Comparison of ENCODE assay signal across 26 mouse cellular contexts in the genomic region with DNA sequence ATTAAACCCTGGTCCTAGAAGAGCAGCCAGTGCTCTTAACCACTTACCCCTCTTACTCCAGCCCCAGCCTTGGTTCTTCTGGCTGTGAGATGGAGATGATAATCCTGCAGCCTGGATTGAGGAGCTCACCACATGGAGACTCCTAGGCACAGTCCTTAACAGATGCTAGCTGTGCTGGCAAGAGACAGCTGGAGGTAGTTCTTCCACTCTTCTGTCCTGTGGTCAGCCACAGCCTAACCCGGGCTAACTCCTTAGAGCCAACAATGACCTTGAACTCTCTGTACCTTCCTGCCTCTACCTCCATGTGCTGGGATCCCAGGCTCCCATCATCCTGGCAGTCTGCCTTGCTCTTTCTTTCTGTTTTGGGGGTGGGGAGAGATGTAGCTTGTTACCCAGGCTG. TPM values are rescaled to one million over a fixed set of nuclear protein-coding genes. Genes with fewer than 3 reads are reported as not detected.
DNase-seq lines count a peak whose midpoint lies in the region; ATAC-seq and TF ChIP-seq lines count a peak whose summit lies in the region.
"Had no signal": no experiment of that assay in that cellular context is flagged by ENCODE, and none has a peak within 500 bp of the region (broad histone marks: within the 10 kb centered on the region; RNA-seq: fewer than 3 reads in every experiment).

No protein-coding gene starts in this region.

- no peak for DNase-seq in heart, adult 2 months
- no peak for DNase-seq in heart, adult 18-20 months
- no peak for DNase-seq in heart, adult 8-10 months (ENCODE audit: low spot score)
- no peak for DNase-seq in testis, postnatal 14 days (ENCODE audit: low spot score)
- DNase-seq in ovary, postnatal 10 days (ENCODE audit: low spot score) = no peak
- DNase-seq: adrenal gland, postnatal 10 days; cerebellum, adult 18-20 months; cerebellum, postnatal 14 days; kidney, adult 18-20 months; layer of hippocampus, adult 9-11 months; lung, adult 2 months; lung, postnatal 14 days; right cerebral cortex, postnatal 14 days had no signal

- no peaks in the 10 kb centered on the region for H3K27me3 ChIP-seq in heart, adult 2 months (ENCODE audit: control insufficient read depth, insufficient read depth, low read length)
- H3K27me3 ChIP-seq in heart, embryonic 16.5 days (ENCODE audit: control insufficient read depth, insufficient read depth, low read length) = no peaks in the 10 kb centered on the region
- H3K27me3 ChIP-seq in testis, adult 2 months (ENCODE audit: control insufficient read depth, insufficient read depth, low read length) = no peaks in the 10 kb centered on the region
- H3K27me3 ChIP-seq: CH12.LX; forebrain, embryonic 15.5 days had no signal

- no peaks in the 10 kb centered on the region for H3K9me3 ChIP-seq in heart, embryonic 16.5 days (replicated peaks; ENCODE audit: control insufficient read depth, low read length)
- H3K9me3 ChIP-seq: forebrain, embryonic 15.5 days had no signal

- H3K4me2 ChIP-seq in heart, embryonic 16.5 days (ENCODE audit: low read depth, low read length) = peak overlapping the region; percentile 40
- H3K4me2 ChIP-seq: forebrain, embryonic 15.5 days; hindbrain, embryonic 14.5 days; midbrain, embryonic 11.5 days had no signal

- peaks cover 1% of the 10 kb centered on the region; the same call in 1 of the 2 replicates for H3K4me1 ChIP-seq in heart, adult 2 months (ENCODE audit: control insufficient read depth, insufficient read depth, low read length)
- peaks cover 9% of the 10 kb centered on the region for H3K4me1 ChIP-seq in heart, embryonic 16.5 days (ENCODE audit: control insufficient read depth, insufficient read depth, low read length)
- peaks cover 7% of the 10 kb centered on the region for H3K4me1 ChIP-seq in testis, adult 2 months (ENCODE audit: control insufficient read depth, insufficient read depth, low read length)

- no peak for TF ChIP-seq POLR2A in heart, adult 2 months (IDR thresholded peaks at IDR 0.05; ENCODE audit: insufficient read depth, low read depth, low read length)
- TF ChIP-seq POLR2A in testis, adult 2 months (IDR thresholded peaks at IDR 0.05; ENCODE audit: control insufficient read depth, low read depth, low read length) = no peak

- no peaks in the 10 kb centered on the region for H3K36me3 ChIP-seq in heart, adult 2 months (ENCODE audit: control insufficient read depth, insufficient read depth, low read length)
- peaks cover 34% of the 10 kb centered on the region for H3K36me3 ChIP-seq in heart, embryonic 16.5 days (ENCODE audit: control insufficient read depth, insufficient read depth)
- H3K36me3 ChIP-seq in testis, adult 2 months (ENCODE audit: control insufficient read depth, insufficient read depth, low read length) = peaks cover 4% of the 10 kb centered on the region

- no peaks in the 10 kb centered on the region; the same call in 1 of the 2 replicates for H3K79me2 ChIP-seq in heart, adult 2 months (replicated peaks; ENCODE audit: control insufficient read depth, insufficient read depth, low read length)

- no peak for TF ChIP-seq CTCF in heart, adult 2 months (IDR thresholded peaks at IDR 0.05)
- TF ChIP-seq CTCF in testis, adult 2 months (IDR thresholded peaks at IDR 0.05; ENCODE audit: control insufficient read depth, insufficient read depth, insufficient replicate concordance, low read depth, low read length) = no peak

- WGBS in heart, adult 2 months = 59% methylated on average over 1 of the region's 1 CpGs
- WGBS in heart, embryonic 16.5 days = 79% methylated on average over 1 of the region's 1 CpGs

- peak; percentile 18; the same call in 1 of the 2 replicates for ATAC-seq in heart, embryonic 16.5 days (replicated peaks; ENCODE audit: extremely low read depth, insufficient read depth, low FRiP score)
- ATAC-seq: activated CD4-positive, CD25-positive, alpha-beta regulatory T cell, adult 4 months; forebrain, embryonic 15.5 days; inflammation-experienced regulatory T-cells, adult 6 months had no signal

- H3K27ac ChIP-seq in heart, adult 2 months = peak overlapping the region; percentile 89
- peak overlapping the region; percentile 79 for H3K27ac ChIP-seq in heart, embryonic 16.5 days (ENCODE audit: low read length)
- H3K27ac ChIP-seq in testis, adult 2 months (ENCODE audit: control insufficient read depth, insufficient read depth, low read depth, low read length) = 0 out of 2 replicates have a peak overlapping the region, but pooled peaks have one; percentile 29
- H3K27ac ChIP-seq: forebrain, embryonic 15.5 days; hindbrain, embryonic 14.5 days; kidney, postnatal 0 days; left cerebral cortex, adult 2 months had no signal

- H3K9ac ChIP-seq in heart, adult 2 months (ENCODE audit: low read depth, low read length) = peak overlapping the region; percentile 11
- peak overlapping the region; percentile 16 for H3K9ac ChIP-seq in heart, embryonic 16.5 days (ENCODE audit: low read length)
- H3K9ac ChIP-seq: forebrain, embryonic 15.5 days; hindbrain, embryonic 14.5 days had no signal

- H3K4me3 ChIP-seq in heart, adult 2 months = peak overlapping the region; percentile 35
- H3K4me3 ChIP-seq in heart, embryonic 16.5 days (ENCODE audit: low read length) = peak overlapping the region; percentile 34
- H3K4me3 ChIP-seq in testis, adult 2 months (ENCODE audit: control insufficient read depth, low read depth, low read length) = no peak overlapping the region
- H3K4me3 ChIP-seq: forebrain, embryonic 15.5 days; left cerebral cortex, adult 2 months had no signal

- intact Hi-C loops in heart, adult 2 months (cut with DNase I) = no loop called here

- no peak for TF ChIP-seq EP300 in heart, adult 2 months (IDR thresholded peaks at IDR 0.05; ENCODE audit: insufficient read depth, low read depth, low read length)

RNA-seq across cellular contexts. Expression of a gene that starts 7.9 kb away (rescaled TPM):
- total RNA-seq in heart, adult 2 months (2021) = 10 to 100 TPM; 72.0 to 72.1 TPM
- 79.5 and 87.4 TPM in 2 replicates for polyA plus RNA-seq in heart, adult 2 months (2012; rRNA removed)
- total RNA-seq in heart, adult 18-20 months (2021) = 10 to 100 TPM; 63.8 to 64.7 TPM
- polyA plus RNA-seq in heart, embryonic 16.5 days (2015; fragmentation: Nextera tagmentation; extraction: Ambion mirVana) = 40.7 and 41.5 TPM in 2 replicates
- 10 to 100 TPM; 67.6 to 72.3 (median 70.8) TPM for total RNA-seq in heart, adult 8-10 months (2022)
- polyA plus RNA-seq in testis, adult 2 months (2012; rRNA removed) = 27.6 and 28.1 TPM in 2 replicates

RNA-seq across cellular contexts. Expression of a gene that starts 8.0 kb away (rescaled TPM):
- total RNA-seq in heart, adult 2 months (2021) = 10 to 100 TPM; 22.9 to 30.6 TPM
- polyA plus RNA-seq in heart, adult 2 months (2012; rRNA removed) = 54.8 and 68.1 TPM in 2 replicates
- total RNA-seq in heart, adult 18-20 months (2021) = 10 to 100 TPM; 29.8 to 30.9 TPM
- polyA plus RNA-seq in heart, embryonic 16.5 days (2015; fragmentation: Nextera tagmentation; extraction: Ambion mirVana) = 58.6 and 63.4 TPM in 2 replicates
- 10 to 100 TPM; 26.8 to 33.5 (median 30.5) TPM for total RNA-seq in heart, adult 8-10 months (2022)
- polyA plus RNA-seq in testis, adult 2 months (2012; rRNA removed) = 121 and 130 TPM in 2 replicates

RNA-seq across cellular contexts. Expression of a gene that starts 30.4 kb away (rescaled TPM):
- 100 to 1,000 TPM; 181 to 219 TPM for total RNA-seq in heart, adult 2 months (2021)
- 134 and 181 TPM in 2 replicates for polyA plus RNA-seq in heart, adult 2 months (2012; rRNA removed)
- 100 to 1,000 TPM; 168 to 200 TPM for total RNA-seq in heart, adult 18-20 months (2021)
- 82.3 and 84.0 TPM in 2 replicates for polyA plus RNA-seq in heart, embryonic 16.5 days (2015; fragmentation: Nextera tagmentation; extraction: Ambion mirVana)
- 100 to 1,000 TPM; 169 to 227 (median 202) TPM for total RNA-seq in heart, adult 8-10 months (2022)
- polyA plus RNA-seq in testis, adult 2 months (2012; rRNA removed) = 54.9 and 58.7 TPM in 2 replicates

RNA-seq across cellular contexts. Expression of a gene that starts 37.9 kb away (rescaled TPM):
- under 1 TPM; 0.10 to 0.14 TPM for total RNA-seq in heart, adult 2 months (2021)
- polyA plus RNA-seq in heart, adult 2 months (2012; rRNA removed) = 0.20 and 0.21 TPM in 2 replicates
- under 1 TPM in 1 of 2 experiments, not detected in 1; 0.10 TPM for total RNA-seq in heart, adult 18-20 months (2021)
- polyA plus RNA-seq in heart, embryonic 16.5 days (2015; fragmentation: Nextera tagmentation; extraction: Ambion mirVana) = 0.25 and 0.38 TPM in 2 replicates
- under 1 TPM in 3 of 4 experiments, not detected in 1; 0.14 to 0.16 (median 0.14) TPM for total RNA-seq in heart, adult 8-10 months (2022)
- 122 and 138 TPM in 2 replicates for polyA plus RNA-seq in testis, adult 2 months (2012; rRNA removed)
- total RNA-seq: liver, adult 2 months; MEL; monocyte, adult 5-6 weeks had no signal
- polyA plus RNA-seq: activated CD4-positive, CD25-positive, alpha-beta regulatory T cell, adult 4 months; liver, adult 2 months had no signal

Comparison
In these comparisons a context has a peak if more than half of its experiments do, and no peak if none do; other contexts are left out.
1. H3K27ac ChIP-seq: peak in every context shown above with its lines; median percentile 89 in heart, adult 2 months; 79 in heart, embryonic 16.5 days; 29 in testis, adult 2 months.